Mouse (Mus musculus) limb, embryonic 14.5 days (tissue): ENCODE data around the gene Olfr47. TPM values are rescaled to one million over a fixed set of nuclear protein-coding genes. Genes with fewer than 3 reads are reported as not detected.
"Not testable (repeated sequence)": the region's sequence is repeated elsewhere in the genome, so short reads cannot be mapped to it uniquely, and the experiment has no call there.

Experiments used
- ATAC-seq: fragments of 200-750 bp; cut with Nextera tagmentation; 2 replicates; pipeline ENCODE4 v1.8.0; 2017; ENCODE audit warnings: low read depth, moderate number of reproducible peaks, moderate TSS enrichment; ENCODE audit not compliant: low FRiP score
- DNase-seq: peaks from one replicate; pipeline ENCODE4 v3.0.0-alpha.2; 2015; ENCODE audit warnings: low spot score
- H3K27ac ChIP-seq: fragments of 300-500 bp; sonication (generic); replicated peaks from 2 replicates; pipeline ENCODE4 v1.5.1; 2014; ENCODE audit warnings: low read depth, mild to moderate bottlenecking, low read length, moderate library complexity, mixed read lengths
- H3K27me3 ChIP-seq: fragments of 300-500 bp; sonication (generic); 2 replicates; pipeline ENCODE4 v1.6.1; 2014; ENCODE audit warnings: low read length, mixed read lengths; ENCODE audit not compliant: control insufficient read depth, insufficient read depth
- H3K36me3 ChIP-seq: fragments of 300-500 bp; sonication (generic); 2 replicates; pipeline ENCODE4 v1.6.1; 2014; ENCODE audit warnings: mild to moderate bottlenecking, low read length, moderate library complexity, mixed read lengths; ENCODE audit not compliant: control insufficient read depth, insufficient read depth
- H3K4me1 ChIP-seq: fragments of 300-500 bp; sonication (generic); 2 replicates; pipeline ENCODE4 v1.6.1; 2014; ENCODE audit warnings: antibody characterized with exemption, low read length, mixed read lengths; ENCODE audit not compliant: control insufficient read depth, insufficient read depth
- H3K4me2 ChIP-seq: fragments of 300-500 bp; sonication (generic); replicated peaks from 2 replicates; pipeline ENCODE4 v1.6.1; 2014; ENCODE audit warnings: low read depth, mild to moderate bottlenecking, low read length, moderate library complexity; ENCODE audit not compliant: severe bottlenecking
- H3K4me3 ChIP-seq: fragments of 300-500 bp; sonication (generic); replicated peaks from 2 replicates; pipeline ENCODE4 v1.5.1; 2014; ENCODE audit warnings: low read length
- H3K9ac ChIP-seq: fragments of 300-500 bp; sonication (generic); 2 replicates; pipeline ENCODE4 v1.6.1; 2014; ENCODE audit warnings: mild to moderate bottlenecking, low read depth, low read length, moderate library complexity; ENCODE audit not compliant: severe bottlenecking
- H3K9me3 ChIP-seq: fragments of 300-500 bp; sonication (generic); 2 replicates; pipeline ENCODE4 v1.6.1; 2016; ENCODE audit warnings: low read length; ENCODE audit not compliant: control insufficient read depth
- POLR2A ChIP-seq: fragments of 200-500 bp; IDR thresholded peaks from 2 replicates; pipeline ENCODE4 v1.8.0; 2012; ENCODE audit warnings: inconsistent platforms, mild to moderate bottlenecking, moderate library complexity, borderline replicate concordance; ENCODE audit not compliant: insufficient read depth, insufficient read length; ENCODE audit errors: extremely low read depth
- WGBS: fragments of 180-500 bp; shearing (Covaris S2); extraction: QIAGEN DNeasy Blood & Tissue Kit; methylation state at CpG from one replicate; pipeline ENCODE4 v1.1.7; 2014; 5-methylcytosine and 5-hydroxymethylcytosine counted together
- polyA plus RNA-seq, 2 experiments: library from polyadenylated mRNA; depleted of rRNA in 1 of 2; stranded (reverse) in 1 of 2; unstranded in 1 of 2; fragments of >200 nt; fragmentation: Nextera tagmentation in 1 of 2; extraction: Ambion mirVana in 1 of 2; gene quantifications; 2 replicates each; pipeline versions ENCODE4 v1.2.1 to v1.2.3; 2012 to 2014

The Olfr47 gene
- not detected in 2 replicates for polyA plus RNA-seq (2012; rRNA removed)
- not detected in 2 replicates for polyA plus RNA-seq (2014; fragmentation: Nextera tagmentation; extraction: Ambion mirVana)

GRCm38 (mm10) chr6:43231255-43231654 is at the start of gene Olfr47:
Gene Olfr47, plus strand, starts transcription at chr6:43231529.
- not testable (repeated sequence) for H3K9me3 ChIP-seq, H3K4me2 ChIP-seq, H3K27me3 ChIP-seq, DNase-seq, ATAC-seq, H3K4me1 ChIP-seq, H3K9ac ChIP-seq, H3K4me3 ChIP-seq, H3K36me3 ChIP-seq, H3K27ac ChIP-seq
- WGBS, result 83% methylated on average over 1 of the region's 1 CpGs

GRCm38 (mm10) chr6:43190986-43191385 is 40.3 kb upstream of the Olfr47 start:
- no peak for DNase-seq
- WGBS, result 73% methylated on average over 3 of the region's 3 CpGs

GRCm38 (mm10) chr6:43196781-43197180 is 34.5 kb upstream of the Olfr47 start, which contains the start of gene Olfr435:
Gene Olfr435, plus strand, starts transcription at chr6:43197146.
- DNase-seq (no peak), ATAC-seq (no peak)
- Histone ChIP-seq H3K4me1 (no peaks in the 10 kb centered on the region), H3K9ac (no peak within 1 kb of the TSS), H3K4me2 (no peak within 1 kb of the TSS), H3K27me3 (no peaks in the 10 kb centered on the region), H3K4me3 (no peak within 1 kb of the TSS), H3K36me3 (no peaks in the 10 kb centered on the region), H3K9me3 (no peaks in the 10 kb centered on the region), H3K27ac (no peak within 1 kb of the TSS)
- no peak for TF ChIP-seq POLR2A

More at GRCm38 (mm10) chr6:43190986-43191385, 40.3 kb upstream of the Olfr47 start:
- Histone ChIP-seq H3K4me1 (no peaks in the 10 kb centered on the region), H3K27ac (no peak overlapping the region), H3K36me3 (no peaks in the 10 kb centered on the region), H3K27me3 (no peaks in the 10 kb centered on the region), H3K9me3 (no peaks in the 10 kb centered on the region), H3K4me2 (no peak overlapping the region), H3K4me3 (no peak overlapping the region), H3K9ac (no peak overlapping the region)
- TF ChIP-seq POLR2A, result no peak
- ATAC-seq, result no peak

- WGBS, result 79% methylated on average over 3 of the region's 3 CpGs
- Histone ChIP-seq H3K9me3 (no peaks in the 10 kb centered on the region), H3K27ac (no peak overlapping the region), H3K4me1 (no peaks in the 10 kb centered on the region), H3K4me2 (no peak overlapping the region), H3K27me3 (no peaks in the 10 kb centered on the region), H3K36me3 (no peaks in the 10 kb centered on the region), H3K4me3 (no peak overlapping the region), H3K9ac (no peak overlapping the region)
- DNase-seq, result no peak
- ATAC-seq, result no peak
- TF ChIP-seq POLR2A, result no peak
These were observed 33.2 kb upstream of the Olfr47 start for GRCm38 (mm10) chr6:43198094-43198493.

GRCm38 (mm10) chr6:43202786-43203185 is 28.5 kb upstream of the Olfr47 start:
- H3K9ac ChIP-seq, result no peak overlapping the region
- ATAC-seq, result no peak
- H3K4me1 ChIP-seq, result no peaks in the 10 kb centered on the region
- no peaks in the 10 kb centered on the region for H3K27me3 ChIP-seq
- no peak overlapping the region for H3K4me3 ChIP-seq
- no peaks in the 10 kb centered on the region for H3K9me3 ChIP-seq
- DNase-seq, result no peak
- H3K27ac ChIP-seq, result no peak overlapping the region
- no peak overlapping the region for H3K4me2 ChIP-seq
- no peak for TF ChIP-seq POLR2A
- no peaks in the 10 kb centered on the region for H3K36me3 ChIP-seq

GRCm38 (mm10) chr6:43205355-43205754 is 26.0 kb upstream of the Olfr47 start:
- ATAC-seq (no peak), DNase-seq (no peak)
- Histone ChIP-seq H3K27me3 (no peaks in the 10 kb centered on the region), H3K9ac (no peak overlapping the region), H3K4me3 (no peak overlapping the region), H3K9me3 (no peaks in the 10 kb centered on the region), H3K36me3 (no peaks in the 10 kb centered on the region), H3K4me1 (no peaks in the 10 kb centered on the region), H3K27ac (no peak overlapping the region), H3K4me2 (no peak overlapping the region)
- 40% methylated on average over 2 of the region's 2 CpGs for WGBS
- TF ChIP-seq POLR2A, result no peak

GRCm38 (mm10) chr6:43212873-43213272 is 18.5 kb upstream of the Olfr47 start, which contains the start of gene Olfr434:
Gene Olfr434, plus strand, starts transcription at chr6:43213021.
- not testable (repeated sequence) for H3K27ac ChIP-seq, H3K9me3 ChIP-seq, H3K27me3 ChIP-seq, ATAC-seq, H3K4me2 ChIP-seq, DNase-seq, H3K36me3 ChIP-seq, H3K4me1 ChIP-seq, H3K9ac ChIP-seq, H3K4me3 ChIP-seq
